In genomic region chr11:29546762-29547161, GRCm38 (mm10) we compare ENCODE assay signal across 8 mouse cellular contexts. TPM values are rescaled to one million over a fixed set of nuclear protein-coding genes. Genes with fewer than 3 reads are reported as not detected.
DNase-seq lines count a peak whose midpoint lies in the region; ATAC-seq lines count a peak whose summit lies in the region.
"Had no signal": no experiment of that assay in that cellular context is flagged by ENCODE, and none has a peak within 500 bp of the region (broad histone marks: within the 10 kb centered on the region; RNA-seq: fewer than 3 reads in every experiment).

No protein-coding gene starts in this region.

- peaks cover 10% of the 10 kb centered on the region for H3K4me1 ChIP-seq in lung, embryonic 16.5 days (replicated peaks; ENCODE audit: control insufficient read depth, insufficient read depth, low read length)
- H3K4me1 ChIP-seq in forebrain, embryonic 10.5 days: peaks cover 16% of the 10 kb centered on the region
- H3K4me1 ChIP-seq in limb, embryonic 12.5 days (replicated peaks): peaks cover 12% of the 10 kb centered on the region
- peaks cover 8% of the 10 kb centered on the region; the same call in 1 of the 2 replicates for H3K4me1 ChIP-seq in stomach, embryonic 14.5 days (ENCODE audit: control insufficient read depth, insufficient read depth, low read length)

- 11% methylated on average over 2 of the region's 2 CpGs for WGBS in lung, embryonic 16.5 days
- 24% methylated on average over 2 of the region's 2 CpGs for WGBS in forebrain, embryonic 10.5 days
- WGBS in limb, embryonic 12.5 days: 24% methylated on average over 2 of the region's 2 CpGs
- 10% methylated on average over 2 of the region's 2 CpGs for WGBS in stomach, embryonic 14.5 days

- peak overlapping the region; percentile 88 for H3K4me3 ChIP-seq in lung, embryonic 16.5 days (ENCODE audit: low read length)
- H3K4me3 ChIP-seq in forebrain, embryonic 10.5 days: peak overlapping the region; percentile 80
- peak overlapping the region; percentile 71 for H3K4me3 ChIP-seq in limb, embryonic 12.5 days (replicated peaks)
- H3K4me3 ChIP-seq in stomach, embryonic 14.5 days (ENCODE audit: low read depth, low read length): peak overlapping the region; percentile 68

- no peak for ATAC-seq in lung, embryonic 16.5 days (ENCODE audit: low read depth)
- no peak for ATAC-seq in limb, embryonic 12.5 days (ENCODE audit: insufficient number of reproducible peaks, insufficient read depth, low FRiP score, low TSS enrichment, low read depth)
- no peak for ATAC-seq in stomach, embryonic 14.5 days (ENCODE audit: insufficient number of reproducible peaks, insufficient read depth, low FRiP score, low read depth)
- ATAC-seq in granulocyte monocyte progenitor cell, adult 5-6 weeks (replicated peaks; ENCODE audit: poor library complexity, severe bottlenecking): no peak
- no peak for ATAC-seq in activated CD4-positive, CD25-positive, alpha-beta regulatory T cell, adult 4 months

- no peak overlapping the region; the same call in 1 of the 2 replicates for H3K27ac ChIP-seq in lung, embryonic 16.5 days (ENCODE audit: low read length)
- peak overlapping the region; percentile 96 for H3K27ac ChIP-seq in forebrain, embryonic 10.5 days
- peak overlapping the region; percentile 85; the same call in 1 of the 2 replicates for H3K27ac ChIP-seq in limb, embryonic 12.5 days
- peak overlapping the region; percentile 77; the same call in 1 of the 2 replicates for H3K27ac ChIP-seq in stomach, embryonic 14.5 days (ENCODE audit: low read length)

- H3K9ac ChIP-seq in lung, embryonic 16.5 days (ENCODE audit: low read length): peak overlapping the region; percentile 92
- peak overlapping the region; percentile 91 for H3K9ac ChIP-seq in limb, embryonic 12.5 days (replicated peaks)
- peak overlapping the region; percentile 77 for H3K9ac ChIP-seq in stomach, embryonic 14.5 days (replicated peaks; ENCODE audit: low read depth, low read length)

- no peak for DNase-seq in lung, postnatal 4 days
- no peak for DNase-seq in forebrain, embryonic 10.5 days (ENCODE audit: extremely low spot score, low spot score)

- peak overlapping the region; percentile 70 for H3K4me2 ChIP-seq in lung, embryonic 16.5 days (ENCODE audit: low read depth, low read length)
- peak overlapping the region; percentile 69 for H3K4me2 ChIP-seq in limb, embryonic 12.5 days
- peak overlapping the region; percentile 44 for H3K4me2 ChIP-seq in stomach, embryonic 14.5 days (replicated peaks; ENCODE audit: low read depth, low read length)

- H3K9me3 ChIP-seq in lung, embryonic 16.5 days (ENCODE audit: control insufficient read depth, low read length): no peaks in the 10 kb centered on the region
- no peaks in the 10 kb centered on the region for H3K9me3 ChIP-seq in forebrain, embryonic 10.5 days
- no peaks in the 10 kb centered on the region for H3K9me3 ChIP-seq in limb, embryonic 12.5 days
- H3K9me3 ChIP-seq in stomach, embryonic 14.5 days (ENCODE audit: control insufficient read depth, low read depth, low read length): no peaks in the 10 kb centered on the region

- no peaks in the 10 kb centered on the region for H3K27me3 ChIP-seq in lung, embryonic 16.5 days (ENCODE audit: control insufficient read depth, insufficient read depth, low read depth, low read length)
- H3K27me3 ChIP-seq in forebrain, embryonic 10.5 days (ENCODE audit: poor library complexity, severe bottlenecking): no peaks in the 10 kb centered on the region
- no peaks in the 10 kb centered on the region for H3K27me3 ChIP-seq in limb, embryonic 12.5 days
- no peaks in the 10 kb centered on the region for H3K27me3 ChIP-seq in stomach, embryonic 14.5 days (ENCODE audit: control insufficient read depth, insufficient read depth, low read length)

- peaks cover 22% of the 10 kb centered on the region for H3K36me3 ChIP-seq in lung, embryonic 16.5 days (ENCODE audit: control insufficient read depth, insufficient read depth, low read length)
- H3K36me3 ChIP-seq in forebrain, embryonic 10.5 days (replicated peaks): peaks cover 50% of the 10 kb centered on the region
- peaks cover 41% of the 10 kb centered on the region for H3K36me3 ChIP-seq in limb, embryonic 12.5 days
- peaks cover 34% of the 10 kb centered on the region for H3K36me3 ChIP-seq in stomach, embryonic 14.5 days (ENCODE audit: control insufficient read depth, insufficient read depth, low read length)

RNA-seq across cellular contexts. Expression of gene Clhc1, which starts 1.0 kb away (rescaled TPM):
- 0.21 and 0.34 TPM in 2 replicates for polyA plus RNA-seq in lung, embryonic 16.5 days (2015; fragmentation: Nextera tagmentation; extraction: Ambion mirVana)
- polyA plus RNA-seq in forebrain, embryonic 10.5 days (2016; fragmentation: Nextera tagmentation; extraction: Ambion mirVana): 0.21 and 0.37 TPM in 2 replicates
- 0.13 and 0.31 TPM in 2 replicates for polyA plus RNA-seq in limb, embryonic 12.5 days (2016; fragmentation: Nextera tagmentation; extraction: Ambion mirVana)
- 0.16 TPM in 1 of 2 replicates, not detected in the other for polyA plus RNA-seq in stomach, embryonic 14.5 days (2014; fragmentation: Nextera tagmentation; extraction: Ambion mirVana)
- total RNA-seq in granulocyte monocyte progenitor cell, adult 5-6 weeks (2014; fragmentation: Nextera tagmentation): 1.2 TPM in 1 of 2 replicates, not detected in the other
- total RNA-seq in granulocyte monocyte progenitor cell, adult 5-6 weeks (2017): 0.47 TPM in 1 of 2 replicates, not detected in the other
- polyA plus RNA-seq in activated CD4-positive, CD25-positive, alpha-beta regulatory T cell, adult 4 months (2017; shearing (Covaris generic)): 1 to 10 TPM in 1 of 2 experiments, under 1 TPM in 1; 0.78 to 1.2 TPM
- polyA plus RNA-seq: large intestine, adult 2 months had no signal

RNA-seq across cellular contexts. Expression of gene Rps27a, which starts 1.1 kb away (rescaled TPM):
- polyA plus RNA-seq in lung, embryonic 16.5 days (2015; fragmentation: Nextera tagmentation; extraction: Ambion mirVana): 974 and 1,066 TPM in 2 replicates
- polyA plus RNA-seq in forebrain, embryonic 10.5 days (2016; fragmentation: Nextera tagmentation; extraction: Ambion mirVana): 1,077 and 1,102 TPM in 2 replicates
- polyA plus RNA-seq in limb, embryonic 12.5 days (2016; fragmentation: Nextera tagmentation; extraction: Ambion mirVana): 1,191 and 1,223 TPM in 2 replicates
- 1,383 and 1,439 TPM in 2 replicates for polyA plus RNA-seq in stomach, embryonic 14.5 days (2014; fragmentation: Nextera tagmentation; extraction: Ambion mirVana)
- total RNA-seq in granulocyte monocyte progenitor cell, adult 5-6 weeks (2014; fragmentation: Nextera tagmentation): 4,428 and 5,155 TPM in 2 replicates
- 1,402 and 1,539 TPM in 2 replicates for total RNA-seq in granulocyte monocyte progenitor cell, adult 5-6 weeks (2017)
- polyA plus RNA-seq in activated CD4-positive, CD25-positive, alpha-beta regulatory T cell, adult 4 months (2017; shearing (Covaris generic)): 1,000 to 10,000 TPM; 1,318 to 1,662 TPM

RNA-seq across cellular contexts. Expression of gene Mtif2, which starts 20.6 kb away (rescaled TPM):
- 42.0 and 43.8 TPM in 2 replicates for polyA plus RNA-seq in lung, embryonic 16.5 days (2015; fragmentation: Nextera tagmentation; extraction: Ambion mirVana)
- polyA plus RNA-seq in forebrain, embryonic 10.5 days (2016; fragmentation: Nextera tagmentation; extraction: Ambion mirVana): 51.3 and 53.6 TPM in 2 replicates
- polyA plus RNA-seq in limb, embryonic 12.5 days (2016; fragmentation: Nextera tagmentation; extraction: Ambion mirVana): 54.1 and 55.0 TPM in 2 replicates
- polyA plus RNA-seq in stomach, embryonic 14.5 days (2014; fragmentation: Nextera tagmentation; extraction: Ambion mirVana): 43.2 and 43.8 TPM in 2 replicates
- 26.6 and 36.1 TPM in 2 replicates for total RNA-seq in granulocyte monocyte progenitor cell, adult 5-6 weeks (2014; fragmentation: Nextera tagmentation)
- 59.9 and 69.5 TPM in 2 replicates for total RNA-seq in granulocyte monocyte progenitor cell, adult 5-6 weeks (2017)
- 10 to 100 TPM; 47.4 to 52.1 TPM for polyA plus RNA-seq in activated CD4-positive, CD25-positive, alpha-beta regulatory T cell, adult 4 months (2017; shearing (Covaris generic))

RNA-seq across cellular contexts. Expression of gene Prorsd1, which starts 31.9 kb away (rescaled TPM):
- 26.0 and 30.1 TPM in 2 replicates for polyA plus RNA-seq in lung, embryonic 16.5 days (2015; fragmentation: Nextera tagmentation; extraction: Ambion mirVana)
- polyA plus RNA-seq in forebrain, embryonic 10.5 days (2016; fragmentation: Nextera tagmentation; extraction: Ambion mirVana): 19.3 and 19.4 TPM in 2 replicates
- polyA plus RNA-seq in limb, embryonic 12.5 days (2016; fragmentation: Nextera tagmentation; extraction: Ambion mirVana): 26.1 and 27.5 TPM in 2 replicates
- polyA plus RNA-seq in stomach, embryonic 14.5 days (2014; fragmentation: Nextera tagmentation; extraction: Ambion mirVana): 41.4 and 42.4 TPM in 2 replicates
- total RNA-seq in granulocyte monocyte progenitor cell, adult 5-6 weeks (2014; fragmentation: Nextera tagmentation): 34.5 and 53.7 TPM in 2 replicates
- total RNA-seq in granulocyte monocyte progenitor cell, adult 5-6 weeks (2017): 21.1 and 46.2 TPM in 2 replicates
- 10 to 100 TPM; 43.2 to 49.5 TPM for polyA plus RNA-seq in activated CD4-positive, CD25-positive, alpha-beta regulatory T cell, adult 4 months (2017; shearing (Covaris generic))
